Mouse (Mus musculus): ENCODE data around the gene Sema3d.

Gene Sema3d

DNA sequence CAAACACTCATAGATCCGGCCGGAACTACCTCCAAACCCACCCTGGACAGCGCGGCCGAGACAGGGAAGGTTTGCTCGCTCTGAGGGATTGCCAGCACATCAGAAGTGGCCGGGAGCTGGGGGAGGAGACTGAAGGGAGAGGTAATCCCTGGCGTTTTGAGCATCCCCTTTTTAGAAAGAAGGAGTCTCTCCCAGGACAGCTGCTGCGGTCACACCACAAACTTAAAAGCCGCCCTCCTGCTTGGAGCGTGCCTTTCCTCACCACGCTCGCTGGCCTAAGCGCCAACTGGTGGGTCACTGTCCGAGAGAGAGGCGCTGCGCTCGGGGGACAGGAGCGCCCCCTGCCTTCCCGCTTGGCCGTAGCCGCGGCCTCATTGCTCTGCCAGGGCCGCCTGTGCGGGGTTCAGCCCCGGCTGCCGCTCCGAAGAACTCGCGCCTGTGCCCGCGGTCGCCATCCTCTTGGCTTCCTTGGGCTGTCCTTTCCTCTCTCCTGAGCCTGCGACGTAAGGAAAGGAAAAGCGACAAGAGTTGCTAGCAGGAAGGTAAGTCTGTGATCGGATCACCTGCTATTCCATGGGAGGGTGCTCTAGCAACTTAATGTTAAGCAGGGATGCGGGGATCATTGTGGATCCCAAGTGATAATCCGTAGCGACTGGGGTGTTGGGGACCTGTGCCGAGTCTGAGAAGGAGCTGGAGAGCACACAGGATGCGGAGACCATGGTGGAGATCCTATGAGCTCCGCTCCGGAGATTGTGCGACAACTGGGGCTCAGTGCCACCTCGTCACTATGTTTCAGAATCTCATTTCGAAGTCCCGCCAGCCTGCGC lies at the start of gene Sema3d:
TSS of gene Sema3d (plus strand) at position 253 of the 827 bp plus-strand sequence.
- CTCF ChIA-PET, result no interaction called here

DNA sequence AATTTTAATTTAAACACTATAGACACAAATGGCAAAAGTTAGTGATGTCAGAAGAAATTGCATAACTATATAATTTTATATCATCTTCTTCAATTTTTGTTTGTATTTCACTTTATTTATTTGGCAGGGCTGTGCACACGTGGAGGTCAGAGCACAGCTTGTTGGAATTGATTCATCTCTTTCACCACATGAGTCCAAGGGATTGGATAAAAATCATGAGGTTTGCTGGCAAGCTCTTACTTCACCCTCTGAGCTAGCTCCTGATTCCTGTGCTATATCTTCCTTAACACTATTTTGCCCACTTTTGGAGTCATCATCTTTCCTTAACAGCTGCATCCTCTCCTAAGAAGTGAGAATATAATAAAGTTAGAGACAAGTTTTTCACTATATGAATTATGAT lies 5.9 kb upstream of the Sema3d start:
- CTCF ChIA-PET, result no interaction called here

DNA sequence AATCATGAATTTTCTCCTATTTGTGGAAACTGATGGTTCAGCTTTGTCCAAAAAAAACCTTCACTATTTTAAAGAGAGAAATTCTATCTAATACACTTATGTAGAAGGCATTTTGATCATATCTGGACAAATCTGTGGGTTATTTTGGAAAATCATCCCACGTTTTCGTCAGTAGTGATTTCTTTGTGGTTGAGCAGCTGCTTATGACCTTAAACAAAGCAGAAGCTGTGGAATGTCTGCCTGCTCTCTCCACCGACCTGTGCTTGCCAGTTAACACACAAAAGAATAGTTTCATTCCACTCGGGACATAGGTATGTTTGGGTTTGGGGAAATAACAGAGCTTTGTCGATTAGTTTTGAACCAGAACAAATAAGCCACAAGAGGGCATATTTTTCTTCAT lies 4.3 kb upstream of the Sema3d start:
- CTCF ChIA-PET, result no interaction called here

DNA sequence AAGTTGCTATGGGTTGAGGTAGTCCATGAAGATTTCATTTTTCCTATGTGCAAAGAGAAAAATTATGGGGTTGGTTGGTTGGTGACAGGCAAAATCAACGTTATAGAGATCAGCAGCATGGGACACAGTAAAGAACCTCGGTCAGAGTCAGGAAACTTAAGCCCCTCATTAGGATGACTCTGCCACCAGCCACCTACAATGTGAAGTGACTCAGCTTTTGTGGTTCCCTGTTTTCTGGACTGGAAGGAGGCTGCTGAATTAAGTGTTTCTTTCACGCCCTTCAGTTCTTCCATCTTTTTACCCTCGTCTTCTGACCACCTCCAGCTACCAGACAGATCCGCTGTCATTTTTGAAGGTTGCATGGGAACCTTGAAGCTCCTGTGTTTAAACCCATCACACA lies 1.2 kb upstream of the Sema3d start:
- CTCF ChIA-PET, result no interaction called here

DNA sequence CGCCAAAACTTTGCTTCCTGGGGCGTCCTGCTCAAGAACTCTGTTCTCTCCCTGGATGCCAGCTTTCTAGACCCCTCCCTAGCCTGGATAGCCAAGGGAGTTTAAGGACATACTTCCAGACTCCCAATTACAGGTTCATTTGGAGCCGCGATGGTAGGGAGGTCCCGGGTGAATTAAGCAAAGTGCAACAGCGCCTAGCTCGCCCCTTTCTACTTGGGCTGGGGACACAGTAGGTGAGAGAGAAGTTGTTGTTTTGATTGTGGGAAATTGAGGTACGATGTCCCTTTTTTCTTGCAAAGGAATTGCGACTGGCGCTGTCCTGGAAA lies 738 bp downstream of the Sema3d start:
- CTCF ChIA-PET, result no interaction called here

DNA sequence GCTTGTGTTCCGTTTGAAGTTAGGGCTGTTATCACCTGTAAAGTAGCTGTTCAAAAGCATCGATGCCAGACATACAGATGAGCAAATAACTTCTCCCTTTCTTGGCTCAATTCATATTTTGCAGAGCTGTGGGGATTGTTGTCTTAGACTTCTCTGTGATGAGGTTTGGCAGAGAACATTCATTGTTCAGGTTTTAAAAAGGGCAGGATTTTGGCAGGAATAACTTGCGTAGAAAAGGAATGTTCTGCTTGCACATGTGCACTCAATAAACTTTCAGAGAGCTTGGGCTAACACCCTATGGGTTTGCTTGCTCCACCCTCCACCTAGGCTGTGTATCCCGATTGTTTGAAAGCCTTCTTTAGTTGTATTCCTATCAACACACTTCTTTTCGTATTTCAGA lies 9.5 kb downstream of the Sema3d start:
- CTCF ChIA-PET, result no interaction called here

DNA sequence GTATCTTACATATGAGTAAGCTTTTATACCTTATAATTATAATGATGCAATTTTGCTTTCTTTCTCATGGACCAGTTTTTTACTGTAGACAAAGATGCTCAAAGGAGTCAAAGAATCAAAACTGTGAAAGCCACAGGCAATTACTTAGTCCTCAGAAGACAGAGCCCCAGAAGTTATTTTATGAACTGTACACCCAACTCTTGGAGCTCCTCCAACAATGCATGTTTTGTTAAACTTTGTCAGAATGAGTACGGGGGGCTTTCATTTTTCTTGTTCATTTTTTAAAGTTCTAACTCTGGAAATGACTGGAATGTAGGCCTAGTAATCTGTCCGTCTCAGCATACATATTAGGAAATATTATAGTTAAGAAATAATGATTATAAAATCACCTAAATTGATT lies 16.1 kb downstream of the Sema3d start:
- CTCF ChIA-PET, result no interaction called here

DNA sequence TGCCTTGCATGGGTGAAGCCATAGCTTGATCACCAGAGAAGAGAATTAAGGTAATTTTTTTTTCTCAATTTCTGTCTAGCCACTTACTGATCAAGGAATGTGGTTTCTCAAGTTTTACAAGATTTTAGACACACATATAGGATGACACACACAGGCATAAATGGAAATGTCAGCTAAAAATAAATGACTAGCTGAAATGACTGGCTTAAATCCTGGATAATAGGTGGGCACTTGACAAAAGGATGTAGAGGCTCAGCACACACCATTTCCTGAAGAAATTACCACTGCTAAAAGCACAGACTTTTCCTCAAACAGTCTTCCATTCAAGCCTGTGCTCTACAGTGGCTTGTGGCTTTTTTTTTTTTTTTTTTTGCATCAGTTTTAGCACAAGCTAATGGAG lies 21.0 kb downstream of the Sema3d start:
- CTCF ChIA-PET, result no interaction called here

DNA sequence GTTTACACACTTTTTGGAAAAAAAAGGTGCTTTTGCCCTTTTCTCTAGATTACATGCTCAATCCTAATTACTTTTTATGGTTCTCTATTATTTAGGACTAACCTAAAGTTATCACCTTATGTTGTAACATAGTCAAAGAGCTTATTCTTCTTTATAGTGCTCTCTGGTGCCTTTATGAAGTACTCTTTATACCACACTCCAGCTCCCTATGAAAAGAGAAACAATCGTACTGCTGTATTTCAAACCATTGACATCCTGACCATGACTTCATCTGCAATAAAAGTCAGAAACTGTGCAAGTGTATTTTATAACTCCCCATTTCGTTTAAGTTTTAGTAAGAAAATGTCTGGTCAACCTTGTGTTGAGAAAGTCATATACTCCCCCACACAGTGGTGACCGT lies 29.4 kb downstream of the Sema3d start:
- CTCF ChIA-PET, result no interaction called here

DNA sequence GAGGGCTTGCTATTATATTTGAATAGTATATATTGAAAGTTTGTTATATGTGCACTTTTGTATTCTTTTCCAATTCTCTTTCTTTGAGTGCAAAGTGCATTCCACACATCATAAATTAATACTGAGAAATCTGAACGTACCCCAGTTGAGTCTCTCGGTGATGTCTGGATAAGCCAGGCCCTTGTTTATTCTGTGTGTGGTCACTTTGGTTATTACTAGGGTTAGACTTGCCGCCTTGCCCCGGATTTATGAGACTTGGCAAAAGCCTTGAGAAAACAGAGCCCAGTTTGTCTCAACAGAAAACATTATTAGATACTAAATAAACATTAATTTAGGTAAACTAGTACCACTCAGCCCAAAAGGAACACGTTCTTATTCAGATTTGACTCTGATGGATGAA lies 40.1 kb downstream of the Sema3d start:
- CTCF ChIA-PET, result no interaction called here

DNA sequence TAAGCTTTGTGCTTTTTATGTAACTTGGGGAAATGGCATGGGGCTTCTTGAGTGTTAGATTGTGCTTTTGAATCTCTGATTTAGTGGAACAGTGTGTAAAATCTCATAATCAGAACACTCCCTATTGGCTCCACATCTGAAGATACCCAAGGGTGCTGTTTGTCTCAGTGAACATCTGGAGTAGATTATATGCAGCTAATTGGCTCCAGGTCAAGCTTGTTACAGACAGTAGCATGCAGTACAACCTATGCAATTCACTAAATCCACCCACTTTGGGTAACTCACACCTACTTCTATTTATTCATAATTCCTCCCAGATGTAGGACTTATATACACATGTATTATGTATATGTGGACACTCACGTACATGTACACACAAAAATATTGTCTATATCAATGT lies 58.6 kb downstream of the Sema3d start:
- CTCF ChIA-PET, result no interaction called here

DNA sequence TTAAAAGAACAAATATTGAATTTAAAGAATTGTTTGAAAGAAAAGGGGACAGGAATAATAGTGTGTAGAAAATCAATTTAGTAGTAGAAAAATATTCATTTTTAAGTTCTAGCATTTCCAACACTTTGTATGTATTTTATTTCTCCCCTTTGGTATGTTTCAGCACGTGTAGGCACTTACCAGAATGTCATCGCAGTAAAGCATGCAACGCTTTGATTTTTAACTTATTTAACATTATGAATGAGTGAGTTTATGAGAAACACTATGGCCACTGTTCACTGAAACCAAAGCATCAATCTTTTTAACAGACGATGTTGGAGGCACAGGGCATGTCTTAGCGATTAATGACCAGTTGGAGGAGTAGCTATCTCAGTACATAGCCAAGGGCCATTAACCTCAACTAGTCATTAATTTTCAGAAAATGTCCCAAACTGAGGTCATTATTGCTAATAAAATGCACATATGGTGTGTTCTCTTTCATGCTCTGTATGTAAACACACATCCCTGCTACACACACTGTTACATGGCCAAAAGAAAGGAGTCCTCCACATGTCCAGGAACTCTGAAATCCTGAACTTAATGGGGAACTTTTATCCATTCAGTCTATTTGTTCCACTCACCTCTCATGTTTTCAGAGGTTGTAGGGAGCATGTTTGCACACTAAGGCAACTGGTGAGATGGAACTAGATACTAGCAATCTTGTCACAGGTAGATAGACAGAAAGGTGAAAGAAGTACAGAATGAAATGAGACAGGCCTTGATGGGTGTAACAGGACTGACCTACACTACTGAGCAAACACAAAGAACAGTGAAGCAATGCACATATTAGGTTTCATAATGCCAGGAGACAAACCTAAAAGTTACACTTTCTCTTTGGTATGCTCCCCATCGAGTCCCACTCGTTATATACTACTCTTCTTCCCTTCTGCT lies 59.3 kb downstream of the Sema3d start:
- CTCF ChIA-PET, result no interaction called here

DNA sequence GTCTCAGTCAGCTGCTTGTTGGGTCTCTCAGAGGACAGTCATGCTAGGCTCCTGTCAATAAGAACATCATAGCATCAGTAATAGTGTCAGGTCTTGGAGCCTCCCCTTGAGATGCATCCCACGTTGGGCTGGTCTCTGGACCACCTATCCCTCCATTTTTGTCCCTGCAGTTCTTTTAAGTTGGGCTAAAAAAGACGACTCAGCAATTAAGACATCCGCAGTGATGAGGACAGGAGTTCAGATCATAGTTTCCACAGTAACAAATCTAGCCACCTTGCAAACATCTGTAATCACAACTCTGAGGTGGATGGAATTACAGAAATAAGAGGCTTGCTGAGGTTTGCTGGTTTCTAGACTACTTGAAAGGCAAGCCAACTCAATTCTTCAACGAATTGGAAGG lies 67.9 kb downstream of the Sema3d start:
- CTCF ChIA-PET, result no interaction called here

DNA sequence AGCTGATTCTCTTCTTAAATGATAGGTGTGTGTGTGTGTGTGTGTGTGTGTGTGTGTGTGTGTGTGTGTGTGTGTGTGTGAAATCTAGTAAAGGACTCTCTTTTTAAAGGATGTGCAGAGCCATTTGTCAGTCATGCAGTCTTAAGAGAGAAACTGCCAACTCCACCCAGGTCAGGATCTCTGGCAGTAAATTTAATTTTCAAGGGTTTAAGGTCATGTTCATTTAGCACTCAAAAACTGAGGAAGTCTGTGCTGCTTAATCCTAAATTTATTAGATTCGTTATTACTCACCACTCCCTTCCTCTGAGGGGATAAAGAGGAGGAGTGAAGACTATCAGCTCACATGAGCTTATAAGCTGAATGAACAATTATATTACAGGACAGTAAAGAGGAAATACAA lies 71.8 kb downstream of the Sema3d start:
- CTCF ChIA-PET, result no interaction called here

DNA sequence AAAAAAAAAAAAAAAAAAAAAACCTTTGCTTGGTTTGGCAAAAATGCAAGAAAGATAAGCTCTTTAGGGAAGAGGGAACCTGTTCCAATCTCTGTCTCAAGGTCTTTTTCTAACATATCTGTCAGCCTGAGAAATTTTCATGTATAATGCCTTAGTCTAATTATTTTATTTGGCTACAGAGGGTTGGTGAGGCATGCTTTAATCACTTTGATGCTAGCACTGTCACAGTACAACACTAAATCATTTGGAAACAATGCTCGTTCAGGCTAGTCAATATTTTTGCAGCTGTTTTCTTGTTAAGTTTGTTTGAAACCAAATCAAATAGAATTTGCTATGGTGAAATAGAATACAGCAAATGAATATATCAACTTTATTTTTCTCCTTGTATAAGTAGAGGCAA lies 74.3 kb downstream of the Sema3d start:
- CTCF ChIA-PET, result no interaction called here

DNA sequence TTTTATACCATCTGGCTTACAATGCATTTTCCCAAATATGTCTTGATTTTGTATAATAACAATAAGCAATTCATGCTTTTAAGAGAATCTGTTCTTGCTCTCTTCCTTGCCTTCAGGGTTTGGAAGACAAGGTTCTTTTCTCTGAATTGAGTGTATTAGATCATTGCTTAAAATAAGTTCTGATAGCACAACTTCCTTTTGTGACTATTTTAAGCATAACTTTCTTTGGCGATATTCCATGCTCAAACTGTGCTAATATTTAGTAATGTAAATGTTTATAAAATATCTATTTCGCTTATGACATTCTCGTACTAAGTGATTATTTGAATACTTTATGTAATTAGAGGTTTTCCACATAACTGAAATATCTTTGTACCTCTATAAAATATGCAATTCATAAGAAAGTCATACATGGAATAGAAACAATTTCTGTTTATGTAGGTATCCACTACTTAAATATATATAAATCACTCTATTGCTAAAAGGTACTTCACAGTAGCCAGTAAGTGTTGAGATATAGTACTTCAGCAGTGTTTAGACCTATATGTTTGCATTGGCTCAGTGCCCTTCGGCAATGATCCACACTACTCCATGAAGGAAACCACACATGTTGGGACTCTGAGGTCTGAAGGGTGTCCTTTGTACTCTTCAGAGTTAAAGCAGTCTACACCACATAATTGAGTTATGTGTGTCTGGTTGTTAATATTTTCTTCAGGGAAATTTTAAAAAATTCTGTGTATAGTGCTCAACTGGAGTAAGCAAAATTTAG lies 84.6 kb downstream of the Sema3d start:
- CTCF ChIA-PET, result no interaction called here

DNA sequence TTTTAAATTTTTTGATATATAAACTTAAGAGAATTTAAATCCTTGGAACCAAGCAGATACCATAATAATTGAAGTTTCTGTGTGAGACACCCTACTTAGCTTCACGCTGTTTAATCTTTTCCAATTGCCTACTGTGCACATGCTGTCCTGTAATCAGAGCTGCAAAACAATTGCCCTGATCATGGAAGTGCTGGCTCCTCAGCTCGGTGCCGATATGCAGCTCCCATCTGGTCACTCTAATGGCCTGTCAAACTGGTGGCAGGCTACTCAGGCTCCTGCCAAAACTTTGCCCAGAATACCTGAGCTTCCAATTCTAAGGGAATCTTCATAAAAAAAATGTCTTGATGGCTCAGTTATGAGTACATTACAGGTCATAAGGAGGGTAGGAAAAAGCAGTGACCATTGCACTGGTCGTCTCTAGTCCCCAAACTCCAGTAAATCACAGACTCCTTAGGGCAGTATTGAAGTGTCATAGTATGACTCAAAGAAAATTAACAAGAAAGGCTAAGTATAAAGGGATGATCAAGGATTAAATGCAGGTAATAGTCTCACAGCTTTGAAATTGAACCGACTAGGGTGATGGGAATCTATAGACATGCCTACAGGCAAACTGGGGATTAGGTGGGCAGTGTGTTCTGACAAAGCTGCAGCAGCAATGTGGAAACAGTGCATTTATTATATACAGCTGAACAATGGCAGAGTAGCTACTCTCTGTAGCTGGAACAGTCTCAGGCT lies 91.9 kb downstream of the Sema3d start:
- CTCF ChIA-PET, result no interaction called here

DNA sequence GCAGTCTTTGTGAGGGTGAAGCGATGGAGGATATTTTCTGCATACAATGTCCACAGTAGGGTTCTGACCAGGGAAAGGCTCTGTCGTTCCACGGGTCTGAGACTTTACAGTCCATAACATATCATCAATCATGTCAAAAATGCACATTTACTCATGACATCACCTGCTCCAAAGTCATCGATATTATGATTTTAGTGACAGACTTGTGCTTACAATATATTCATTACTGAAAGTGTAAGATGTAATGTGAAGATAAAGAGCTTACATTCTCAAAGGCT lies 92.4 kb downstream of the Sema3d start:
- CTCF ChIA-PET, result no interaction called here

DNA sequence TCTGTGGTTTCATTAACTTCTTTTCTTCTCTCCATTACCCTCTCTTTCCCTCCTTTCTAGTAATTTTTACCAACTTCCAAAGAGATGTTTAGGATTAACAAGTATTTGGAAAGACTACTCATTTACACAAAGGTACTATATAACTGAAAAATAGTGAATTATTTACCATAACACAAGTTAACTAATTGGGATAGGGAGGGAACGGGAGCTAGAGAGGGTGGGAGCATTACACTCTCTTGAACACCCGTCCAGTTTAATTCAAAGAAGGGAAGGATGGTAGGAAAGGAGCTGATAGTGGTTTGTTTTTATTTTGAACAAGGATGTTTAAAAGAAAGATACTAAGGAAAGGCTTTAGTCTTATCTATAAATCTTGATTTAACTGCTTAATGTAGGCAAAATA lies 104.7 kb downstream of the Sema3d start:
- CTCF ChIA-PET, result no interaction called here

DNA sequence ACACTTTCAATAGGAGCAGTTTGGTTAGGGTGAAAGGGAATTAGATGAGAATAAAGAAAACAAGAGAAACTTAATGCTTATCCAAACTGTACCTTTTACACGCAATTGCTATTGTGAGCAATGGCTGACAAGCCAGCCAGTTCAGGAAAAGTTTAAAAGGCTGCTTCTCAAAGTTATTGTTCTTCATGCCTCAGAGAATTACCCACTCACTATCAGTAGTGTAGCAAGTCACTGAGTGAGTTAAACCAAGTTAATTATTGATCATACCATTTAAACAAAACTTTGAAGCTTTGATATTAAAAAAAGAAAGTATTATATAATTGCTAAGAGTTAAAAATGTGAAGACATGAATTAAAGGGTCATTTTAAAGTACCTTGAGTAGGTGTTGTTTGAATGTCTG lies 108.5 kb downstream of the Sema3d start:
- CTCF ChIA-PET, result no interaction called here

DNA sequence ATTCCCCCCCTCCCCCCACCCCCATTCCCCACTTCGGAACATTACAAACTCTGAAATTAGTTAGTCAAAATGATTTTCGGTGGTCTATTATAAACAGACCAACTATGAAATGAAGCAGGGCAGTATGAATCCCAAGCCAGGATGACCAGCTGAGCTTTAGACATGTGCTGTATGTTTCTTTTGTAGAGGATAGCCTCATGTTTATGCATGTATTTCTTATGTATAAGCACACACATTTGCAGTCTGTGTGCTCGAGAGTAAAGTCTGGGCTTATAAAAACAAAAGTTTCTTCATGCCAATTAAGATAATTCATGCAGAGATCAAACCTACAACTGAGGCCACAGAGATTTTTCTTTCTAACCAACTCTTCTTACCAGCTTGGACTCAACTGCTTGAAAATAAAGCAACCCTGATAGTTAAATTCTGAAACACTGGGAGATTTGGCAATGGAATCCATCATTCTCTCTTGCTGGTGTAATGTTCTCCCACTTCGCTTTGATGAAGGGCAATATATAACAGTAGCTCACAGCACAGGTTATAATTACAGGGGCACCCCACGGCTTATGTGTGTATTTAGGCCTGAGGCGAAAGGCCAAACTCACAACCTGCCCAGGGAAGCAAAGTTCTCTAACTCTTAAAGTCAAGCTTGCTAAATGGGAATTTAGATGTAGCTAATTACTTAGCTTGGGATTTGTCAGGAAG lies 115.2 kb downstream of the Sema3d start:
- CTCF ChIA-PET, result no interaction called here

DNA sequence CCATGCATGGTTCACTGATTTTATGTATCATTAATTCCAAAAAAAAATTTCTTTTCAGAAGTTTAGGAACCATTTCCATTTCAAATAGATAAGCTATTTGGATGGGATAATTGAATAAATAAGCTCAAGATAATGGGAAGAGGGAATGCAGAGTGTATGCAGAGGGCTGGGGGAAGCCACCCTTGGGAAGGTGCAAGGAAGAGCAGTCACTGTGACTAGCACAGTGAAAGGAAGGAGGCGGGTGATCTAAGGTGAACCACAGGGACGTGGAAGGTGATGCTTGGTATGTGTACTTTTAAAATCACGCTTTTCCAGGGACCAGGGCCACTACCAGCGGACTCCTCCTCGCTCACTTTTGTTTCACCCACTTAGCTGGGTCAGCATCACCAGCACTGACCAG lies 115.9 kb downstream of the Sema3d start:
- CTCF ChIA-PET, result no interaction called here
